Mouse (Mus musculus): Measurements from ENCODE around the gene Zranb1. TPM values are rescaled to one million over a fixed set of nuclear protein-coding genes. Genes with fewer than 3 reads are reported as not detected.

The Zranb1 gene
- total and polyA plus RNA-seq, 3 experiments: 11.3 to 17.6 (median 11.6) TPM

GRCm38 (mm10) chr7:132925227-132925626, 5.7 kb upstream of the Zranb1 start:
- TF ChIP-seq NELFE (IDR thresholded peaks at IDR 0.05; ENCODE audit: low read depth, low read length) (no peak), POLR2AphosphoS2 (IDR thresholded peaks at IDR 0.05; ENCODE audit: low read depth, low read length) (no peak), IRF4 (IDR thresholded peaks at IDR 0.05; ENCODE audit: low read depth, low read length) (no peak), JUN (IDR thresholded peaks at IDR 0.05; ENCODE audit: insufficient read depth, low read depth, low read length) (no peak), MEF2A (IDR thresholded peaks at IDR 0.05; ENCODE audit: borderline replicate concordance, low read depth, low read length) (no peak), HCFC1 (IDR thresholded peaks at IDR 0.05; ENCODE audit: low read depth, low read length) (no peak), SMC3 (IDR thresholded peaks at IDR 0.05; ENCODE audit: low read depth, low read length) (no peak), RCOR1 (conservative IDR thresholded peaks at IDR 0.05; ENCODE audit: low read depth, low read length) (no peak), RAD21 (IDR thresholded peaks at IDR 0.05; ENCODE audit: low read depth, low read length) (no peak), MYC (IDR thresholded peaks at IDR 0.05; ENCODE audit: low read depth, low read length) (no peak), MXI1 (IDR thresholded peaks at IDR 0.05; ENCODE audit: low read depth, low read length) (no peak), MAZ (IDR thresholded peaks at IDR 0.05; ENCODE audit: low read depth, low read length) (no peak)
- in situ Hi-C loops (cut with MboI; ENCODE audit: low pct_ligation_motif_present, low pct_unique_long_range_greater_than_20kb, low sequenced_read_pairs): no loop called here
- Histone ChIP-seq H3K9ac (ENCODE audit: insufficient read depth, low read depth) (no peak overlapping the region), H3K4me3 (replicated peaks in 1 of 3; ENCODE audit: low read depth in 2 of 3, low read length in 2 of 3, poor library complexity in 1 of 3) (no peak overlapping the region), H3K79me2 (replicated peaks; ENCODE audit: control insufficient read depth, extremely low read depth, insufficient read depth, poor library complexity, severe bottlenecking) (no peaks in the 10 kb centered on the region), H3K27ac (ENCODE audit: insufficient read depth, low read depth) (no peak overlapping the region), H3K36me3 (replicated peaks in 1 of 2; ENCODE audit: control insufficient read depth in 1 of 2, insufficient read depth in 1 of 2, low read length in 1 of 2) (no peaks in the 10 kb centered on the region), H3K4me2 (ENCODE audit: insufficient read depth, low read depth, poor library complexity, severe bottlenecking) (no peak overlapping the region), H3K27me3 (replicated peaks) (no peaks in the 10 kb centered on the region), H3K4me1 (ENCODE audit: control insufficient read depth in 1 of 2, insufficient read depth in 2 of 2) (no peaks in the 10 kb centered on the region; a peak in 1 of 4 replicates), H3K9me3 (replicated peaks; ENCODE audit: low read length) (no peaks in the 10 kb centered on the region)
- dilution Hi-C loops (cut with MboI; ENCODE audit: extremely low pct_ligation_motif_present, extremely low pct_unique_long_range_greater_than_20kb, low sequenced_read_pairs): no loop called here
- DNase-seq (ENCODE audit: extremely low read depth): no peak

- Histone ChIP-seq H3K9ac (ENCODE audit: insufficient read depth, low read depth) (no peak overlapping the region), H3K4me2 (ENCODE audit: insufficient read depth, low read depth, poor library complexity, severe bottlenecking) (no peak overlapping the region), H3K4me3 (replicated peaks in 1 of 3; ENCODE audit: low read depth in 2 of 3, low read length in 2 of 3, poor library complexity in 1 of 3) (no peak overlapping the region), H3K36me3 (replicated peaks in 1 of 2; ENCODE audit: control insufficient read depth in 1 of 2, insufficient read depth in 1 of 2, low read length in 1 of 2) (no peaks in the 10 kb centered on the region), H3K27me3 (replicated peaks) (no peaks in the 10 kb centered on the region), H3K79me2 (replicated peaks; ENCODE audit: control insufficient read depth, extremely low read depth, insufficient read depth, poor library complexity, severe bottlenecking) (peaks cover 4% of the 10 kb centered on the region; the same call in 1 of the 2 replicates), H3K9me3 (replicated peaks; ENCODE audit: low read length) (no peaks in the 10 kb centered on the region), H3K27ac (ENCODE audit: insufficient read depth, low read depth) (no peak overlapping the region), H3K4me1 (ENCODE audit: control insufficient read depth in 1 of 2, insufficient read depth in 2 of 2) (no peaks in the 10 kb centered on the region; a peak in 1 of 4 replicates)
- dilution Hi-C loops (cut with MboI; ENCODE audit: extremely low pct_ligation_motif_present, extremely low pct_unique_long_range_greater_than_20kb, low sequenced_read_pairs) (no loop called here), in situ Hi-C loops (cut with MboI; ENCODE audit: low pct_ligation_motif_present, low pct_unique_long_range_greater_than_20kb, low sequenced_read_pairs) (no loop called here)
- no peak for TF ChIP-seq JUN (IDR thresholded peaks at IDR 0.05; ENCODE audit: insufficient read depth, low read depth, low read length)
- no peak for TF ChIP-seq TCF12 (IDR thresholded peaks at IDR 0.05; ENCODE audit: low read depth, low read length)
- TF ChIP-seq KAT2A (IDR thresholded peaks at IDR 0.05; ENCODE audit: insufficient replicate concordance, low read length): no peak
- TF ChIP-seq USF1 (IDR thresholded peaks at IDR 0.05; ENCODE audit: low read depth, low read length): no peak
- no peak for TF ChIP-seq EP300 (IDR thresholded peaks at IDR 0.05; ENCODE audit: low read length)
- no peak for TF ChIP-seq POLR2AphosphoS2 (IDR thresholded peaks at IDR 0.05; ENCODE audit: low read depth, low read length)
- no peak for TF ChIP-seq MAZ (IDR thresholded peaks at IDR 0.05; ENCODE audit: low read depth, low read length)
- no peak for TF ChIP-seq PAX5 (IDR thresholded peaks at IDR 0.05; ENCODE audit: low read length)
- TF ChIP-seq IRF4 (IDR thresholded peaks at IDR 0.05; ENCODE audit: low read depth, low read length): no peak
- no peak for TF ChIP-seq MAFK (IDR thresholded peaks at IDR 0.05; ENCODE audit: insufficient replicate concordance, low read length)
- TF ChIP-seq MXI1 (IDR thresholded peaks at IDR 0.05; ENCODE audit: low read depth, low read length): no peak
- no peak for TF ChIP-seq CHD2 (IDR thresholded peaks at IDR 0.05; ENCODE audit: low read length)
- TF ChIP-seq TBP (conservative IDR thresholded peaks at IDR 0.05; ENCODE audit: low read depth, low read length): no peak
- TF ChIP-seq MEF2A (IDR thresholded peaks at IDR 0.05; ENCODE audit: borderline replicate concordance, low read depth, low read length): no peak
- TF ChIP-seq UBTF (IDR thresholded peaks at IDR 0.05; ENCODE audit: low read depth, low read length): no peak
- no peak for DNase-seq (ENCODE audit: extremely low read depth)
These were observed 3.7 kb upstream of the Zranb1 start for GRCm38 (mm10) chr7:132927201-132927600.
